Mouse (Mus musculus) layer of hippocampus, postnatal 14 days (tissue): ENCODE measurements at regions not wholly inside any gene's neighbourhood (a gene's known extent, or its start where the extent isn't known, plus 50 kb on each side); places are given as distances from the start of the nearest gene placed in this dataset.

Experiments used
- DNase-seq, 2 experiments: peaks; one replicate each; pipeline ENCODE4 v3.0.0; 2021 to 2022; ENCODE audit warnings: low spot score in 2 of 2, mixed read lengths in 1 of 2

DNA sequence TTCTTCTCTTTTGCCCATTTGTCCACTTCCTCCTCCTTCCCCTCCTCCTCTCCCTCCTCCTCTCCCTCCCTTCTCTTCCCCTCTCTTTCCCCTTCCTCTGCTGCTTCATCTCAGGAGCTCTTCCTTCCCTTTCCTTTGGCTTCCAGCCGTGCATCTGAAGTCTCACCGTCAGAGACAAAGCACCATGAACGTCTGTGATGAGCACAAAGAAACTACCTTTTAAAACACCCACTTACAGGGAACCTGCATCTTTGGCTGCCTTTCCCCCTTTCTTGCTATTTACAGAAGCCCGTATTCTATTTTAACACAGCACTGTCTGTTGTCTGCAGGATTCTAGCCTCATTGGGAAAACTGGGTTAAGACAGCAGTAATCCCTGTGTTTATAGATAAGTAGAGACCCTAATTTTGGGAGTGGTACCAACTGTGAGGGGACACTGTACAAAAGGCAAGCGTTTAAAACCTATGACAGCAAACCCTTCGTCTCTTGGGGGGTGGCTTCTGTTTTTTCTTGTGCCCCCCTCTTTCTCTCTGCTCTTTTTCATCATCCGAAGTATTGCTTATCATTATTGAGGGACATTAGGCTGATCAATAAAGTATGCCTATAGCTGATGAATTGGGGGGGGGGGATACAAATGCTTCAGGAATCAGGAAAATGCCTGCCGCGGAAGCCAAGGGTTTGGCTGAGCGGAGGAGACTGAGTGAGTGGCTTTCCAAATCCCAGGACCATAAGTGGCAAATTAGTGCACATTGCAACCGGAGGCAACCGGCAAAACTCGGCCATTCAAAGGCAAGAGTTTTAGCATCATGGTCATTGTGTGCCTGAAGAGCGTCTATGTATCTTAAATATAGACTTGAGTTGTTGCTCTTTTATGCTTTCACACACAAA is 417.0 kb upstream of the Ubash3b start:
- no peak for DNase-seq

DNA sequence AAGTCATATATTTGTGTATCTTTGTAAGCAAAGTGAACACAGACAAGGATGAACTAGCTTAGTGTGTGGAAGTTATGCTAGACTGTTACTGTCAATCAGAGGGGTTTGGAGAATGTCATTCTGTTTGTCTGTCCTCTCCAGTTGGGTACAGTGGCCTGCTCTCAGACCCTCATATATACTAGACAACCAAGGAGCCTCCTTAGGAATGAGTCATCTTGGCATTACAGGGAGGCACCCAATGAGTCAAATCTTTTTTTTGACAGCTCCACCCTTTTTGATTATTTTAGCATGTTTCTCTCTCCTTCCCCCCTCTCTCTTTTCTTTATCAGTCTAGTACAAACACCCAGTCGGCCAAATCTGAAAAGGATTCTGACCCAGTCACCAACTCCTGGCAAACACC is 416.3 kb upstream of the Ubash3b start:
- DNase-seq, result no peak

DNA sequence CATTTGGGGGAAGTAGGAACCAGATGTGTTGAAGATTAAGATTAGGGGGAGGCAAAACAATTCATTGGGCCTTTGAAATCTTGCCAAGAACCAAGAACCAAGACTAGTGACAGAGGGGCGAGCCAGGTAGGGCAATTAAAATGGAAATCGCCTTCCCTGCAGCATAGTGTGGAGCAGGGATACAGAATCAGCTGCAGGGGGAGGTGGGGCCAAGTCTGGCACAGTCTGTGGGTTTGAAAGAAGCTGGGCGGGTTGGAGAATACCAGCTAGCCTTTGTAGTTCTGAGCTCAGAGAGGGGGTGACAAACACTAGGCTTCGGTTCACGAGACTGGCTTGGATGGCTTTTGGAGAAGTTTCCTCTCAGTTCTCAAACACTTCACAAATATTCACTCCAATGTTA is 414.3 kb upstream of the Ubash3b start:
- DNase-seq, result no peak

DNA sequence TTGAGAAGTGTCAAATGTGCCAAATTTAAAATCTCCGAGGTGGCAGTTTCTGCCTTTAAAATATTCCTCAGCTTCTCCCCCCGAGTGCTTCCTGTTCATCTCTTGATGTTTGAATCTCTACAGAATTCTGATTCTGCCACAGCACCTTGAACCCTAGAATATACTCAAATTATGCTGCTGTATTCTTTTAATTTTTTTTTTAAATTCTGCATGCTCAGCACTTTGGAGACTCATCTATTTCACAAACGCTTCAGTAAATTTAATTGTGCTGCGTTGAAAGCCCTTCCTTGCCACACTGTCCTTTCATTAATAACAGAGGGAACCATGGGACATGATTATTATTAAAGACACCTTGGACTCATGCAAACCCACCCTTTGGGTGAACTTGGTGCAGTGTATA is 408.8 kb upstream of the Ubash3b start:
- DNase-seq, result no peak

DNA sequence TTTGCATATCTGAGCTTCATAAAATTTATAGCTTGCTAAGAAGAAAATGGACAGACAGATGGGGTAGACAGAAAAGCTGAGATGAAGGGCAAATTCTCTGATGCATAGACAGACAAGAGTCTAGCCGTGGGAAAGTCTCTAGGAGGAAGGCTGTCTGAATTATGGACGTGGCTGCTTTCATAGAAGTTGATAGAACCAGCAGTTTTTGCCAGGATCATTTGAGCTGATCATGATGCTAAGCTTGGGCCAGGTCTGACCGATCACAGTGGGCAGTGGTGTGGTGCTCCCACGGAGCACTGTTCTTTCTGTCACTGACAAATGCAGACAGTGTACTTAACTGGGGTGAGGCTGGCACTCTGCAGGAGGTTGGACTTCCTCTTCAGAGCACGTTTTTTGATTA is 405.0 kb upstream of the Ubash3b start:
- DNase-seq, result no peak

DNA sequence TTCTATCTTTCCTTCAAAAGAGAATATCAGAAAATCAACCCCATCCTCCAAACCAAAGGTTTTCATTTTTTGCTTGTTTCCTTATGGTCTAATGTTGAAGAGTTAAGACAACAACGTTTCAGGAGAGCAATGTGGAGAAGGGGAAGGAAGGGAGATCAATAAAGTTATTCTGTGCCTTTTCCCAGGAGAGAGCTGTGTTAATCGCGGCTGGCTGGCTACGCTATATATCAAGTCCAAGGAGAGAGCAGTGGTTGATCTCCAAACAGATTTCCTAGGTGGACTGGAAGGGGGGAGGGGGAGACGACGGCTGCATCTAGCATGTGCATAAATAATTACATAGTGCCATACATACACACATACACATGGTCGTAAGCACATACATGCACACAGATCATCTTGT is 404.3 kb upstream of the Ubash3b start:
- DNase-seq, result no peak

DNA sequence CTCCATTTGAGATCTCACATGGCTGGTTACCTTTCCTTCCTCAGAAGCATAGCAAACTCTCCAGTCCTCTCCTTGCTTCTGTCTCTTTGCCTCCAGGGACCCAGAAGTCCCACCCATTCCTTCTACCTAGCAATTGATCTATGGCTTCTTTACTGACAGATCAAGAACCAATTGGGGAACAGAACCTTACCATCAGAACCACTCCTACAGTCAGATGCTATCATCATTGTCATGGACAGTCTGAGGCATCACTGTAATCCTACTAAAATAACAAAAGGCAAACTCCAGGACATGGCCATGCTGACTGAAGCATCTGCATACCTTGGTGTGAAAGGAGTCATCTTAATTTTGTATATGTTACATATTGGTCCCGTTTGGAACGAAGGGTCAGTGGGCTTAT is 401.9 kb upstream of the Ubash3b start:
- DNase-seq, result no peak

DNA sequence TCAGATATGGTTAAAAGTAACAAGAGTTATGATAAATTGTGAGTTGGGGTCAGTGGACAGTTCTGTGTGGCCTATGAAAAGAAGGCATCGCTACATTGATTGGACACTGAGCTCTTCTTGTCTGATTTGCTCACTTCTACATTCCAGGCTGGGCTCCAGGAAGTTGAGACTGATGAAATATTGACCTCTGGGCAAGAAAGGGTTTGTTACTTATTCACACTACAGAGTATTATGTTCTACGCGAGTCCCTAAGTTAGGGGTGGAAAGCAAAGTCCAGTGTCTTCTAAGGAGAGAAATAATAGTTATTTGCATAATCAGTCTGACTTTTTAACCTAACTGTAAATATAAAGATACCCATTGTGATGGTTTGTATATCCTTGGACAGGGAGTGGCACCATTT is 397.0 kb upstream of the Ubash3b start:
- no peak for DNase-seq

DNA sequence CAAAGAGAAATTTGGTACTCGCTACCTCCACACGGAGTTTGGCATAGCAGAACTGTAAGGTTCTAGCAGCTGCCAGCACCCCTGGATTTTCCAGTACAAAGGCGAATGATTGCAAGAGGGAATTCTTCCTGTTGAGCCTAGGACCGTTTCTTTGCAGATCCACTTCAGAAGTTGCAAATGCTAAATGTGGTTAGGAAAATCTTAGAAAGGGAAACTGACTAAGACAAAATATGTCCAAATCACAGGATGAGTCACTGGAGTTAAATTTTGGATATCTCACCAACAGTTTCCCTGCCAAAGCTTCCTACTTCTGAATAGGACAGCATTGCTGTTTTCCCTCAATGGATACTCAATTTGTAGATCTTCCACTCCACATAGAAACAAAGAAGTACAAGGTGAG is 395.4 kb upstream of the Ubash3b start:
- no peak for DNase-seq

DNA sequence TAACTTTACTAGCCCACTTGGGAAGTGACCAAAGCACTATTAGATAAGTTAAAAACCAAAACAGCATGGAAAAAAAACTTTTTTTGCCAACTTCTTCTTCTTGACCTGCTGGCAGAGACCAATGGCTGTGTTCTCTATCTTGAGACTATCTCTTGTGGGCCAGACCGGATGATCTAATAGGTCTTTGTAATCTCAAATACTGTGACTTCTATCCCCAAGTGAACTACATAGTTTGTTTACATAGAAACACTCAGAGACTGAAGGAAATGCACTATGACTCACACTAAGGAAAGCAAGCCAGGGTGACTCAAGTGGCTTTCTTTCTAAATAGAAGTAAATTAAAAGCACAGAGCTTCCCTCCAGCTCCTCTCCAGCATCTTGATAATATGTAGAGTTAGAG is 384.3 kb upstream of the Ubash3b start:
- no peak for DNase-seq

DNA sequence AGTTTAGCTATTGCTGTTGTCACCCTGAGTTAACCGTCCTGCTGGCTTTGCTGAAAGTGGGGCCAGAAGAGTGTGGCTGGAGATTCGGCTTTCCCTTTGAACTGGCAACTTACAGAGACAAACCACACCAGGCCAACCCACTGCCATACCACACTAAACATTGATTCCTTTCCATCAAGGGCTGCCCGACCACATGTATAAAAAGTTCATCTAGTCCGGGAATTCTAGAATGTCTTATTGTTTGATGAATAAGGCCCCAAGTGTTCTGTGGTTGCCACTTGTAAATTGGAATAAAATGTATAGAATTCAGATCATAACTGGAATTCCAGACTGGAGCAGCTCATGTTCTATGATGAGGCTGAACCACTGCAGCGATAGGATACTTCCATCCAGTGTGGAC is 381.0 kb upstream of the Ubash3b start:
- no peak for DNase-seq

DNA sequence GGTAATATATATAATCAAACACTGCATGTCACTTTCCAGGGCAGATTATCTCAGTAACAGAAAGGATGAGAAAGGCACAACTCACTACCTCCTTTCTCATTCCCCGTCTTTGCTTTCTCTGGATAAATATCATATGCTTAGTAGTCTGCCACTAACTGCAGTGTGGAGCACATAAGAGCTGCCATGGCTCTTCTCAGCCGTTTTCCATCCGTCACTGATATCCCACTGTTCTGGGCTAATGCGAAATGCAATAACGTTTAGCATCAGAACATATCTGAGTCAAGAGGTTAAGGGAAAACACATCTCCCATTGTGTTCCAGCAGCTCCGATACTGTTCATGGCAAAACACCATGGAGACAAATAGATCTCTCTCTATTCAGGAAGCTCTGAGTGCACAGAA is 379.8 kb upstream of the Ubash3b start:
- DNase-seq, result no peak

DNA sequence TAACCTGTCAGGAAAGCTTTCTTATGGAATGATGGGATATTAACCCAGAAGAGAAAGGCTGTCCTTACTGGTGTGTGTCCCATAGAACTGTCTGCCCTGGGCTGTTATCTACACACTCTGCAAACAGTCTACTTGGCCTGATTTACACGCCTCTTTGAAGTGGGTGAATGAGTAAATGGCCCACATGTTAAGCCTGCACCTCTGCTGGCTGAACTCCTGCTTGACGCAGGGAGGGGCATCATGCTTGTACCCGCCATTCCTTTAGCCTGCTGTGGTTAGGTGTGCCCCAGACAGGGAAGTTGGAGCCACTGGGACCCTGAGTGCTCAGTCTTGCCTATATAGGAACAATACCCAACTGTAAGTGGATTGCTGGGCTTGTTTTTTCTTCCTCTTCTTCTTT is 371.3 kb upstream of the Ubash3b start:
- DNase-seq, result no peak

DNA sequence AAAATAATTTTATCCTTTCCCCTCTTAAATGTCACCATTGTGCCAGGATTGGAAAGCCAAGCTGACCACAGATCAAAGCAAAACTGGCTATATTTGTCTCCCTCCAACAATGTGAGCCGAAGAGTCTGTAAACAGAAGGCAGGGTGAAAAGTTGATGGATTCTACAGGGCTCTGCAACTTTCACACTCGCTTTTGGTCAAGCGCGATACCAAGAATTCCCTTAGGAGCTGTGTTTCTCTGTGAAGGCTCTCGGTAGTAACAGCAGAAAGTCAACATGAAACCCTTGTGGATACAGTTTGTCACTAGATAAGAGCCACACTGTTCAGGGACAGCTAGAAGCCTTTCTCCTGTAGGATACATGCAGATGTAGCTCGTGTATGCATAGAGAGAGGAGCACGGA is 370.8 kb upstream of the Ubash3b start:
- DNase-seq, result no peak

DNA sequence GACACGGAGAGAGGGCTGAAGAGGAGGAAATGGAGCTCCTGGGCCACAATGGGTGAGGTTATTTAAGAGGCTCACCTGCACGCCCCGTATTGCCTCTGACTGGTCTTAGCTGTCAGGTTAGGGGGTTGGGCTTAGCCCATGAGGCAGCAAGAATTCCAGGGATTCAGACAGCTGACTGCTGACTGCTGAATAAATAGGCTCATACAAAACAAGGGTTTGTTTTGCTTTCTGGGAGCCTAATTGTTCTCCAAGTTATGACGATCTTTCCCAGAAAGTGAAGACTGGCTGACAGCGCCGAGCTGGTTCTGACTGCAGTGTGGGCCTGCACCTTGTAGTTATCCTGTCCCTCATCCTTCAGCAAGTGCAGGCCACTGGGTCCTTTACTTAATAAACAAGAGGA is 370.1 kb upstream of the Ubash3b start:
- no peak for DNase-seq

DNA sequence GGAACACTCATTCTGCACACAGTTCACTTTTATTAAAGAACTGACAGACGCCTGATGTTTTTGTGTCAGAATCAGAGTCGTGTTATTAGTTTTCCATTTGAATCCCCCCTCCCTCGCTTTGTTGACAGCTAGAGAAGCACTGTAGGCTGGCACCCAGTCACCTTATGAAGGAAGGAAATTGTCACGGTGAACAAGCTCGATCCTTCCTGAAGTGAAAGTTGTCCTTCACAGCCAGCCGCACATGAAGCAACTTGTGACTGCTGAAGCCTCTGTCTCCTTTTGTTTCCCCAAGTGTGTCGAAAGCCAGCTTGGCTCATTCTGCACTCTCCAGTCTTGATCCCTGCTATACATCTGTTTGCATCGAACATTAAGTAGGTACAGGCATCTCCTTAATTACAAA is 364.6 kb upstream of the Ubash3b start:
- DNase-seq, result no peak

DNA sequence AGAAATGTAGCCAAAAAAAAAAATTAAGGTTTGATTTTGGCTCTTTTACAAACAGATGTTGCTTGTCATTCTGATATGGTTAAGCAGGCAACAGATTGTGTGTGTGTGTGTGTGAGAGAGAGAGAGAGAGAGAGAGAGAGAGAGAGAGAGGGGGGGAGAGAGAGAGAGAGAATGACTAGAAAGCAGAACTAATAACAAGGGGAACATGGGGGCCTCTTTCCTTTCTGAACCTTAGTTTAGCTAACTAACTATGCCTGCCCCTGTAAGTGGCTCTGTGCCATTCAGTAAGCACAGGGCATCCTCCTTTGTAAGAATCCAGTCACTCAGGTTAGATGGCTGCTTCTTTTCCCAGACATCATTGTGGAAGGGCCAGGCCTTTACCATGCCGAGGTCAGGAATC is 364.0 kb upstream of the Ubash3b start:
- no peak for DNase-seq

DNA sequence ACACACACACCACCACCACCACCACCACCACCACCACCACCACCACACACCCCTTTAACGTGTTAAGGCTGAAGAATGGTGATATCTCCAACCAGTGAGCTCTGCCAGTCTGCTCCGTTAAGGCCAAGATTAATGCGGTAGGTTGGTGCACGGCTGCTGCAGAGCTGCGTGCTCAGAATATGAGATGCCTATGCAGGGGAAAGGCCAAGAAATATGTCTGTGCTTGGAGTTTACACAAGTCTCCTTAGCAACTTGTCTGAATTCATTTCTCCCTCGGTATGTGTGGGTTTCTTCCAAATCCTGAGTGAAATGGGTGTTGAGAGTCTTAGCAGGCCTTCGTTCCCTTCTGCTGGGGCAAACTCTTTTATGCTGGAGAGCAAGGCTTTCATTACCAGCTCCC is 363.1 kb upstream of the Ubash3b start:
- DNase-seq, result peak in 1 of 2 experiments; percentile 34

DNA sequence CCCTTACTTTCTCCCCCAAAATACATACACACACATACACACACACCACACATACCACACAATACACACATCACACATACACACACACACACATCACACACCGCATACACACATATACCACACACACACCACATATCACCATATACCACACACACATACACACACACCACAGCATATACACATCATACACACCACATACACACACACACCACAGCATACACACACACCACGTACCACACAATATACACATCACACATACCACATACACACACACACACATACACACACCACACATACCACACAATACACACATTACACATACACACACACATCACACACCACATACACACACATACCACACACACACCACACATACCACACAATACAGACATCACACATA is 362.5 kb upstream of the Ubash3b start:
- no peak for DNase-seq

DNA sequence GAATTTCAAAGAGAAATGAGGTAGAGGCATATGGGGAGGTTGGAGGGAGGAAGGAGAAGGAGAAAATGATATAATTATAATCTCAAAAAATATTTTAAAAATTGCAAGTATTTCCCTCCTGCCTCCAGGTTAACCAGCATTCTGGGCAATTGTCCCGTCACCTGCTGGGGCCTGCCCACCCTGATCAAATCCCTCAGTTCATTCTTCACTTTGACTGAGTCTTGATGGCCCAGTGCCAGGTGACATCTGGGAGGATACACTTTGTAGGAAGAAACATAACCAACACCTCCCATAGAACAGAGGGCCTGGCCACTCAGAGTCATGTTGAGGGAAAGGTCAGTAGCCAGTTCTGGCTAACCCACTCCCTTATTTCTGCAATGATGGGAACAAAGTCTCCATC is 360.8 kb upstream of the Ubash3b start:
- DNase-seq, result no peak

DNA sequence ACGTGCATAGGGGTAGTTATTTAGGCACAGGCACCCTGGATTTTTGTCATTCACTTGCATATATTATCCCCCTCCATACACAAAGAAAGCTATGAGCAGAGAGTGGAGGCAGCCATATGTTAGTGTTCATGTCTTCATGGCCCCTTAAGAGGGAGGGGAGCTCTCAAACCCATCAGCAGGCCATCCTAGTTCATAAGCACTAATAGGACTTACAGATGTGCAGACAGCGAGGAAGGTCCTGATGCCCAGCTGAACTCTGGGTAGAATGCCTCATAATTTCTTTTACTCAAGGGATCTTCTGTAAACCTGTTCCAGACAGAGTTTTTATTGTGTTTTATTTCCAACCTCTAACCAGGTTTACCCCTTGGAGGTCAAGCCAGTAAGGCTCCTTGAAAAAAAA is 356.3 kb upstream of the Ubash3b start:
- no peak for DNase-seq

DNA sequence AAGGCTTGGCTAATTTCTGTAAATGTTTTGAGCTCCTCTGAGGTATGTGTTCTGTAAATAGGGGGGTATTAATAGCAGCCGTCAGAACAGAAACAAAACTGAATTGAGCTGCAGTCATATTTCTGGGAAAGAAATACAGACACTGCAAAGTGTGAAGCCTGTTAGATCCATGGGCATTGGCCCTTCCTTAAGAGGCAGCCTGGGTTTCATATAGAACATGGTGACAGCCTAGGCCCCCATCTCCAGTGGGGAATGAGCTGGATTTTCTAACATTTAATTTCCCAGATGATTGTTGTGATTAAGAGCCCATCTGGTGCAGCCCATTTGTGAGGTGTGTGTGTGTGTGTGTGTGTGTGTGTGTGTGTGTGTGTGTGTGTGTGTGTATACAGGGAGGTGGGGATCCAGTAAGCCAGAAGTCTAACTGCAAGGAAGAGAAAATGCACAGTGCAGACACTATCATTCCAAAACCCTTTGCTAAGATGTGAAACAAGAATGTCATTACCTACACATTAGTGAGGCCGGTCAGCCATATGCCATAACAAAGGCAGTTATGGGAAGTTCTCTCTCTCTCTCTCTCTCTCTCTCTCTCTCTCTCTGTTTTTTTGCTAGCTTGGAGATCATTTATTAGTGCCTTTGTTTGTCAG is 355.7 kb upstream of the Ubash3b start:
- DNase-seq, result no peak

DNA sequence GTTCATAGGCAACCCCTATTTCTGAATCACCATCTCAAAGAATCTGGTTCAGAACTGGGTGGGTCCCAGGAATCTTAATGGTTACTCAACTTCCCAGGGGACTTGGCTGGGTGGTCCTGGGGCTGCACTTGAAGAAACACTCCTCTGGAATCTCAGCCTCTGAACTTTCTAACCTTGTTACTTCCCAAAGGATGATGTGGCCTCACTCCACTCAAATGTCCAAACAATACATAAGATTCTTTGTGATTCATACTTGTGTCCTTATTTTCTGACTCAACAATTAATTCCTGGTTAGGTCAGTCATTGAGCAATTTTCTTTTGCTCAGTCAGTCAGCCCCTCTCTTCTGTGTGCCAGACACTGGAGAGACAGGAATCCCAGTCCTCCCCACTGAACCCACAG is 353.7 kb upstream of the Ubash3b start:
- no peak for DNase-seq
